Mouse (Mus musculus) cerebellum, adult 2 months (tissue): Measurements from ENCODE around the gene Atp6v1b1.

ENCODE experiments used
- CTCF ChIP-seq: fragments of 200-500 bp; IDR thresholded peaks from 2 replicates; pipeline ENCODE4 v1.5.1; 2011; ENCODE audit warnings: low read depth, mild to moderate bottlenecking, control low read depth, low read length, moderate library complexity, borderline replicate concordance; ENCODE audit not compliant: insufficient read depth
- POLR2A ChIP-seq: fragments of 200-500 bp; IDR thresholded peaks from 2 replicates; pipeline ENCODE4 v1.6.1; 2011; ENCODE audit warnings: low read length, control low read depth, borderline replicate concordance; ENCODE audit not compliant: insufficient read depth

DNA sequence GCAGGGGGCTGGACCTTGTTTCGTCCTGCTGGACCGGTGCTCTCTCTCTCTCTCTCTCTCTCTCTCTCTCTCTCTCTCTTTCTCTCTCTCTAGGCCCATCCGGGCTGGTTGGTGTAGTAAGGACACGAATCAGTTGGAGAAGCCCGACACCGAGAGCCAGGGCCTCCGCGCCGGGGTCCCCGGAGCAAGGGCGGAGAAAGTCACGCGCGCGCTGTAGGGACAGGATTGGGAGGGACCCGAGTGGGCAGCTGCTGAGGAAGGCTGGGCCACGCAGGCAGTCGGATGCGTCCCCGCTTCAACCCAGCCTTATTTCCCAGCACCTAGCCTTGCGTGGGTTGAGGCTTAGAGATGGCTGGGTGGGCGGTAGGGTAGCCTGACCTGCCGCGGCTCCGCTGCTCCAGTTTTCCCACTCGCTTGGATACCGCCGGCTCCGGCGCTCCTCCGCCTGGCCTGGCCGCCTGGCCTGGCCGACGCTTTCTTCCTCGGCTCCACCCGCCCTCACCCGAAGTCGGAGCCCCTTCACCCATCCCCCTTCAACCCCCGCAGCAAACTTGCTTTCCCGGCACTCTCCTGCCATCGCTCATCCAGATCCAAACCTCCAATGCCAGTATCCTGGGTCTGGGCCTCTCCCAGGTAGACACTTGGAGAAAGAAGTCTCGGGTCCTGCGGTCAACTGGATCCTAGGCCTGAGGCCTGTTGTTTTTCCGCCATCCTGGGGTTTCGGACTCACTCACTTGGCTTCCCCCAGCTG is 30.9 kb upstream of the Atp6v1b1 start:
- no peak for TF ChIP-seq CTCF
- TF ChIP-seq POLR2A = no peak
